8 mouse cellular contexts compared by ENCODE assay signal in genomic region chr10:127534929-127535384, GRCm38 (mm10). TPM values are rescaled to one million over a fixed set of nuclear protein-coding genes. Genes with fewer than 3 reads are reported as not detected.
DNase-seq lines count a peak whose midpoint lies in the region; ATAC-seq and TF ChIP-seq lines count a peak whose summit lies in the region.

No protein-coding gene starts in this region.

- no peaks in the 10 kb centered on the region for H3K36me3 ChIP-seq in heart, postnatal 0 days (replicated peaks; ENCODE audit: control insufficient read depth, insufficient read depth, low read length)
- H3K36me3 ChIP-seq in embryonic facial prominence, embryonic 10.5 days (replicated peaks), result peaks cover 18% of the 10 kb centered on the region
- H3K36me3 ChIP-seq in hindbrain, postnatal 0 days (ENCODE audit: insufficient read depth, low read length), result peaks cover 12% of the 10 kb centered on the region

- H3K9me3 ChIP-seq in heart, postnatal 0 days (replicated peaks; ENCODE audit: control insufficient read depth, low read length), result no peaks in the 10 kb centered on the region
- H3K9me3 ChIP-seq in embryonic facial prominence, embryonic 10.5 days, result no peaks in the 10 kb centered on the region
- no peaks in the 10 kb centered on the region for H3K9me3 ChIP-seq in hindbrain, postnatal 0 days (ENCODE audit: low read length)

- intact Hi-C loops in left cerebral cortex, postnatal 14 days (cut with DNase I), result loop anchor here (5.0 kb wide), 2 partner anchors 33 to 198 kb away; partner anchors contain the start of gene Stac3

- peaks cover 76% of the 10 kb centered on the region for H3K27me3 ChIP-seq in heart, postnatal 0 days (ENCODE audit: control insufficient read depth, insufficient read depth, low read length)
- peaks cover 77% of the 10 kb centered on the region for H3K27me3 ChIP-seq in embryonic facial prominence, embryonic 10.5 days (replicated peaks; ENCODE audit: low read depth, poor library complexity, severe bottlenecking)
- peaks cover under 1% of the 10 kb centered on the region; the same call in 1 of the 2 replicates for H3K27me3 ChIP-seq in hindbrain, postnatal 0 days (ENCODE audit: insufficient read depth, low read length)

- H3K9ac ChIP-seq in heart, postnatal 0 days (replicated peaks; ENCODE audit: low read depth, low read length), result no peak overlapping the region
- peak overlapping the region; percentile 64 for H3K9ac ChIP-seq in hindbrain, postnatal 0 days (replicated peaks; ENCODE audit: low read length)

- no peak overlapping the region for H3K27ac ChIP-seq in heart, postnatal 0 days (ENCODE audit: low read depth)
- no peak overlapping the region for H3K27ac ChIP-seq in embryonic facial prominence, embryonic 10.5 days (replicated peaks)
- peak overlapping the region; percentile 54; the same call in 1 of the 2 replicates for H3K27ac ChIP-seq in hindbrain, postnatal 0 days

- DNase-seq in heart, postnatal 0 days (ENCODE audit: low spot score), result no peak
- DNase-seq in heart, adult 9 months (ENCODE audit: low spot score in 2 of 2), result no peak
- peak; percentile 53 for DNase-seq in embryonic facial prominence, embryonic 10.5 days (ENCODE audit: low spot score)
- DNase-seq in hindbrain, postnatal 0 days (ENCODE audit: low spot score), result no peak
- peak; percentile 57 for DNase-seq in neural tube, embryonic 10.5 days (ENCODE audit: extremely low spot score, low spot score)
- DNase-seq in left cerebral cortex, postnatal 14 days (ENCODE audit: low spot score in 2 of 2), result no peak
- no peak for DNase-seq in T-cell, adult 2 months (ENCODE audit: low spot score)
- DNase-seq in kidney, postnatal 10 days, result no peak

- no peak for TF ChIP-seq CTCF in heart, postnatal 0 days (IDR thresholded peaks at IDR 0.05; ENCODE audit: low read depth)
- TF ChIP-seq CTCF in hindbrain, postnatal 0 days (IDR thresholded peaks at IDR 0.05; ENCODE audit: low read depth), result no peak

- no peak for ATAC-seq in heart, postnatal 0 days (ENCODE audit: insufficient read depth, low read depth)
- ATAC-seq in hindbrain, postnatal 0 days, result no peak; the same call in 1 of the 2 replicates

- 0 out of 2 replicates have a peak, but pooled peaks cover 7% of the 10 kb centered on the region for H3K4me1 ChIP-seq in heart, postnatal 0 days (ENCODE audit: control insufficient read depth, insufficient read depth)
- H3K4me1 ChIP-seq in embryonic facial prominence, embryonic 10.5 days, result peaks cover 62% of the 10 kb centered on the region
- peaks cover 33% of the 10 kb centered on the region for H3K4me1 ChIP-seq in hindbrain, postnatal 0 days (ENCODE audit: insufficient read depth, low read length)

- H3K4me3 ChIP-seq in heart, postnatal 0 days (ENCODE audit: low read depth, low read length), result peak overlapping the region; percentile 54
- H3K4me3 ChIP-seq in embryonic facial prominence, embryonic 10.5 days, result peak overlapping the region; percentile 61
- peak overlapping the region; percentile 52 for H3K4me3 ChIP-seq in hindbrain, postnatal 0 days (ENCODE audit: low read length)

- peak overlapping the region; percentile 84 for H3K4me2 ChIP-seq in heart, postnatal 0 days (ENCODE audit: low read depth, low read length)
- H3K4me2 ChIP-seq in hindbrain, postnatal 0 days (ENCODE audit: low read depth, low read length), result peak overlapping the region; percentile 85

- no peak for TF ChIP-seq EP300 in heart, postnatal 0 days (IDR thresholded peaks at IDR 0.05; ENCODE audit: low read depth)

- WGBS in heart, postnatal 0 days, result 2% methylated on average over 29 of the region's 30 CpGs
- WGBS in embryonic facial prominence, embryonic 10.5 days, result 1% methylated on average over 30 of the region's 30 CpGs
- WGBS in hindbrain, postnatal 0 days, result 3% methylated on average over 27 of the region's 30 CpGs

RNA-seq across cellular contexts. Expression of gene Nxph4, which starts 0.6 kb away (rescaled TPM):
- not detected in 2 replicates for total RNA-seq in heart, postnatal 0 days (2014; rRNA removed; ENCODE audit: low replicate concordance)
- polyA plus RNA-seq in heart, postnatal 0 days (2015; fragmentation: Nextera tagmentation; extraction: Ambion mirVana), result 0.41 and 0.49 TPM in 2 replicates
- polyA plus RNA-seq in embryonic facial prominence, embryonic 10.5 days (2016; fragmentation: Nextera tagmentation; extraction: Ambion mirVana), result 5.2 and 9.7 TPM in 2 replicates
- 26.0 and 33.5 TPM in 2 replicates for total RNA-seq in hindbrain, postnatal 0 days (2014; rRNA removed)
- polyA plus RNA-seq in hindbrain, postnatal 0 days (2015; fragmentation: Nextera tagmentation; extraction: Ambion mirVana), result 134 and 146 TPM in 2 replicates
- 1 to 10 TPM; 4.4 to 7.4 TPM for total RNA-seq in left cerebral cortex, postnatal 14 days (2021)

RNA-seq across cellular contexts. Expression of gene Shmt2, which starts 12.7 kb away (rescaled TPM):
- total RNA-seq in heart, postnatal 0 days (2014; rRNA removed; ENCODE audit: low replicate concordance), result 109 and 161 TPM in 2 replicates
- 47.9 and 51.5 TPM in 2 replicates for polyA plus RNA-seq in heart, postnatal 0 days (2015; fragmentation: Nextera tagmentation; extraction: Ambion mirVana)
- polyA plus RNA-seq in embryonic facial prominence, embryonic 10.5 days (2016; fragmentation: Nextera tagmentation; extraction: Ambion mirVana), result 110 and 129 TPM in 2 replicates
- 66.1 and 91.1 TPM in 2 replicates for total RNA-seq in hindbrain, postnatal 0 days (2014; rRNA removed)
- polyA plus RNA-seq in hindbrain, postnatal 0 days (2015; fragmentation: Nextera tagmentation; extraction: Ambion mirVana), result 49.7 and 49.9 TPM in 2 replicates
- 10 to 100 TPM; 27.5 to 32.9 TPM for total RNA-seq in left cerebral cortex, postnatal 14 days (2021)

RNA-seq across cellular contexts. Expression of gene Ndufa4l2, which starts 20.2 kb away (rescaled TPM):
- 43.8 and 68.3 TPM in 2 replicates for total RNA-seq in heart, postnatal 0 days (2014; rRNA removed; ENCODE audit: low replicate concordance)
- polyA plus RNA-seq in heart, postnatal 0 days (2015; fragmentation: Nextera tagmentation; extraction: Ambion mirVana), result 46.4 and 47.6 TPM in 2 replicates
- polyA plus RNA-seq in embryonic facial prominence, embryonic 10.5 days (2016; fragmentation: Nextera tagmentation; extraction: Ambion mirVana), result 2.2 and 4.5 TPM in 2 replicates
- total RNA-seq in hindbrain, postnatal 0 days (2014; rRNA removed), result 11.0 and 21.9 TPM in 2 replicates
- 16.7 and 17.4 TPM in 2 replicates for polyA plus RNA-seq in hindbrain, postnatal 0 days (2015; fragmentation: Nextera tagmentation; extraction: Ambion mirVana)
- 1 to 10 TPM; 7.4 to 8.9 TPM for total RNA-seq in left cerebral cortex, postnatal 14 days (2021)

RNA-seq across cellular contexts. Expression of gene Stac3, which starts 33.5 kb away (rescaled TPM):
- 0.08 TPM in 1 of 2 replicates, not detected in the other for total RNA-seq in heart, postnatal 0 days (2014; rRNA removed; ENCODE audit: low replicate concordance)
- polyA plus RNA-seq in heart, postnatal 0 days (2015; fragmentation: Nextera tagmentation; extraction: Ambion mirVana), result 0.30 TPM in 1 of 2 replicates, not detected in the other
- 0.57 and 0.58 TPM in 2 replicates for polyA plus RNA-seq in embryonic facial prominence, embryonic 10.5 days (2016; fragmentation: Nextera tagmentation; extraction: Ambion mirVana)
- 0.68 and 3.7 TPM in 2 replicates for total RNA-seq in hindbrain, postnatal 0 days (2014; rRNA removed)
- 1.4 and 1.7 TPM in 2 replicates for polyA plus RNA-seq in hindbrain, postnatal 0 days (2015; fragmentation: Nextera tagmentation; extraction: Ambion mirVana)
- 10 to 100 TPM in 1 of 2 experiments, 1 to 10 TPM in 1; 3.0 to 10.0 TPM for total RNA-seq in left cerebral cortex, postnatal 14 days (2021)

Comparison
In these comparisons a context has a peak if more than half of its experiments do, and no peak if none do; other contexts are left out.
1. DNase-seq: peak in embryonic facial prominence, embryonic 10.5 days (single experiment) and neural tube, embryonic 10.5 days (single experiment); none in heart, postnatal 0 days (single experiment), heart, adult 9 months (0 of 2), hindbrain, postnatal 0 days (single experiment), left cerebral cortex, postnatal 14 days (0 of 2), T-cell, adult 2 months (single experiment) and kidney, postnatal 10 days (single experiment).
2. Peak in every context shown above with its lines, with median percentiles within 50 percentile points of each other: H3K4me3 ChIP-seq.